Mouse (Mus musculus) CD4-positive, CD25-positive, alpha-beta regulatory T cell, adult 9 weeks (primary cell): ENCODE results near the gene Gm35549. TPM values are rescaled to one million over a fixed set of nuclear protein-coding genes. Genes with fewer than 3 reads are reported as not detected.

ENCODE experiments used
- polyA plus RNA-seq: library from polyadenylated mRNA; unstranded; fragments of 100-300 nt; shearing (Covaris generic); gene quantifications from one replicate; pipeline ENCODE4 v1.2.1, GENCODE M21; 2017

Gm35549 gene
- polyA plus RNA-seq: 1.7 TPM

DNA sequence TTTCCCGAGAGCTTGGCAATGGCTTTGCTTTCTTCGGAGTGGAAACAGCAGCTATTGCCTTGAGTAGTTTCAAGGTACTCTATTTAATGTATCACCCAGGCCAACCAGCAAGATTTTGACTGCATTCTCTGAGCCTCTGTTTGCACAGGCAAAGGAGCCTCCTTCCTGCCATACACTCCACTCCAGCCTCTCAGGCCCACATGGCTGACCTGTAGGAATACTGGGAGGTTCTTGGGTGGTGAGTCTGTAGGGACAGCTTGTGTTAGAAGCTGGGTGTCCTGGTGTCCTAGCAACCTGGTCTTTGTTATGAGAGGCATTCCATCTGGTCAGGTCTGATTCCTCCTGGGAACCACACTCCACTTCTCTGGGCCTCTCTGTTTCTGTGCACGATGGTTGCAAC lies at the start of gene Gm35549:
Gene Gm35549, minus strand, starts transcription at position 276 of the 400 bp plus-strand sequence.

DNA sequence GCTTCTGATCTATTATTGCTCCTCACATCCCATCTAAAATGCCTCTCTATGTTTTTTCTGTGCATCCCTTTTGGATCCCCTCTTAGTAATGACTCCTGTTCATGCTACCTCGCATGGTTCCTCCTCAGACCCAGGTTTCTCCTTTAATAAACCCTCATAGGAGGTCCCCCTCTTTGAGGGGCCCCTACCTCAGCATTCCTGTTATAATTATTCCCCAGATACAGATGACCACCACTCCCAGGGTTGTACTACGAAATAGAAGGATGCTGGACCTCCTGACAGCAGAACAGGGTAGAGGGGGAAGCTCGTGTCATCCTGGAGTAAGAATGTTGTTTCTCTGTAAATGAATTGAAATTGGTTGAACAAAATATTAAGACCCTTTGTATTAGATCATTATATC lies 41.5 kb upstream of the Gm35549 start, which contains the start of gene Zkscan7:
Gene Zkscan7, plus strand, starts transcription at position 301 of the 400 bp plus-strand sequence.

DNA sequence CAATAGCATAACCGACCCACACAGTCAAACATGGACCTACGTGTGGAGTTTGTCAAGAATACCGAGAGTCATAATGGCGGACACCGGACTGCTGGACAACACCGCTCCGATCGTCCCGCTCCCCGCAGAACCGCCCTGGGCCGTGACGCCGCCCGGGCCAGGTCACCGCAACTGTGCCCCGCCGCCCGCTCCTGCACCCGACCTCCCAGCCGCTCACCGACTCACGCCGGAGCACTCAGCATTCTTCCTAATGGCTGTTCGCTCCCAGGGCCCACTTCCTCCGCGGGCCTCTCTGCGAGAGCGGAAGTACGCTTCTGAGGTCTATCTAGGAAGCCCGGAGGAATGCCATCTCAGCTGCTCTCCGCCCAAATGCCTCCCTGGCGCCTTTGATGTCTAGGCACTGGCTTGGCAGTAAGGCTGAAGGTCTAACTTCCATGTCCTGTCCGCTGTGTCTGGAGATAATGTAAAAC lies 21.9 kb upstream of the Gm35549 start, which contains the start of gene Zfp445:
Gene Zfp445, minus strand, starts transcription at position 310 of the 470 bp plus-strand sequence.

DNA sequence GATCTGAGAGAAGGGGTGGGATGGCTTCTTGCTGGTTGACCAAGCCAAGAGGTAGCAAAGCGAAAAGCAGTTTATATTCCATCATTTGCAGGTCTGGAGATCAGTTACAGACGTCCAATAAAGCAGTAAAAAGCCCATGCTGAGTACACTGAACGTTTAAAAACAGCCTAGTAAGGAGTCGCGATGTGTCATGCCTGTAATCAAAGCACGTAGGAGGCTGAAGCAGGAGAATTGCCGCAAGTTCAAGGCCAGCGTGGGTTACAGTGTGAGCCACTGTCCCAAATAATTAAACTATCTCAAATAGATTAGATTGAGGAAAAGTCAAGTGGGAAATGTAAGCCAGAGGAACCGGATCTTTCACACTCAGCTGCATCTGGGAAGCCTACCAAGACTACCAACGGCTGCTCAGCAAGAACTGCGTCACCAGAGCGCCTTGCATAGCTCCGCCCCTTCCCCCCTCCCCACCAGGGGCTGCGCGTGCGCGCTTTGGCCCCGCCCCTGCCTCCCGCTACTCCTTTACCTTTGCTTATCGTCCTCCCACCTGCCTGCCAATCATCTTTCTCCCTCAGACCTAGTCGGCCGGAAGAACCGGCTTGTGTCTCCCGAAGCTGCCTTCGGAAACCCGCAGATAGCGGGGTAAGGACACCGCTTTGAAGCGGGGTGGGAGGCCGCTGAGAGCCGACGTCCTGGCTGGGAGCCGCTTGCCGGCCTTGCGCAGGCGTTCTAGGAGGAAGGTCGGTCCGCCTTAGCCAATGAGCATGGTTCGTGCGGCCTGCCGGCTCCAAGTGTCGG lies 38.6 kb downstream of the Gm35549 start, which contains the start of gene Tcaim:
Gene Tcaim, plus strand, starts transcription at position 487 of the 792 bp plus-strand sequence.

Other genes starting within 250 kb of the Gm35549 start
- gene Topaz1, start 96.7 kb downstream of the Gm35549 start, polyA plus RNA-seq: not detected
- gene Tcaim, start 38.5 kb downstream of the Gm35549 start, polyA plus RNA-seq: 18.4 TPM
- gene Zfp445, start 22.0 kb upstream of the Gm35549 start, polyA plus RNA-seq: 109 TPM
- gene Zkscan7, start 41.6 kb upstream of the Gm35549 start, polyA plus RNA-seq: 4.9 TPM
- gene Zfp105, start 79.0 kb upstream of the Gm35549 start, polyA plus RNA-seq: not detected
- gene 1110059G10Rik, start 107.0 kb upstream of the Gm35549 start, polyA plus RNA-seq: 37.2 TPM
- gene Kif15, start 107.0 kb upstream of the Gm35549 start, polyA plus RNA-seq: 6.5 TPM
- 13.7 TPM for gene Tmem42, start 177.3 kb upstream of the Gm35549 start, polyA plus RNA-seq
- gene Tgm4, start 190.7 kb upstream of the Gm35549 start, polyA plus RNA-seq: 0.93 TPM